Mouse (Mus musculus) E14TG2a.4 (cell line): Measurements from ENCODE around the gene Itm2b.

Source experiments
- H3K27me3 ChIP-seq: 2 replicates; pipeline ENCODE4 v1.6.1; 2014; ENCODE audit warnings: low read length, control low read depth; ENCODE audit not compliant: insufficient read depth
- H3K36me3 ChIP-seq: 2 replicates; pipeline ENCODE4 v1.6.1; 2014; ENCODE audit warnings: low read length, control low read depth; ENCODE audit not compliant: insufficient read depth
- H3K4me1 ChIP-seq: replicated peaks from 2 replicates; pipeline ENCODE4 v1.6.1; 2014; ENCODE audit warnings: low read depth, low read length, control low read depth
- H3K4me3 ChIP-seq: replicated peaks from 2 replicates; pipeline ENCODE4 v1.5.1; 2014; ENCODE audit warnings: mild to moderate bottlenecking, low read length
- H3K9me3 ChIP-seq: 2 replicates; pipeline ENCODE4 v1.6.1; 2014; ENCODE audit warnings: low read length, control low read depth
- CTCF ChIP-seq: conservative IDR thresholded peaks from 2 replicates; pipeline ENCODE4 v1.5.1; 2014; ENCODE audit warnings: low read length
- NANOG ChIP-seq: IDR thresholded peaks from 2 replicates; pipeline ENCODE4 v1.6.1; 2014; ENCODE audit warnings: borderline replicate concordance, low read length, mixed read lengths
- POU5F1 ChIP-seq: IDR thresholded peaks from 2 replicates; pipeline ENCODE4 v1.6.1; 2014; ENCODE audit warnings: low read length, borderline replicate concordance

The Itm2b gene

GRCm38 (mm10) chr14:73370078-73370670 lies 14.9 kb downstream of the Itm2b start:
- TF ChIP-seq POU5F1, result no peak
- TF ChIP-seq NANOG, result no peak
- TF ChIP-seq CTCF, result no peak
- H3K4me3 ChIP-seq, result no peak overlapping the region
- peaks cover 40% of the 10 kb centered on the region for H3K36me3 ChIP-seq
- no peaks in the 10 kb centered on the region for H3K9me3 ChIP-seq
- H3K27me3 ChIP-seq, result no peaks in the 10 kb centered on the region
- H3K4me1 ChIP-seq, result peaks cover 4% of the 10 kb centered on the region

DNA sequence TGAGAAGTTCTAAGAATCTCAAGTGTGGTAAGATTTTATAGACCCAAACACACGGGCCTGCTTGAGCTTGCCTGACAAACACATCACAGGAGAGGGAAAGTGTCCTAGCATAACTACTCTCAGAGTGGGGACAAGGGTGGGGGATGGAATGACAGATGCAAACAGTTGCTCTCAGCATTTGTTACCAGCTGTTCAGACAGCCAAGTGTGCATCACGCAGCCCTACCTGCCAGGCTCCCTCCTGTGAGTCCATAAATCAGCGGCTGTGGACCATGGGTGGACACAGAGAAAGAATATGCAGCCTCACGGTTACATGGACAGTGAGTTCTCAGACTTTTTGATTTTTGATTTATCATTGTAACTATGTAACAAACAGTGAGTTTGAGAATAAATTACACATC lies 15.5 kb downstream of the Itm2b start:
- TF ChIP-seq CTCF, result no peak
- TF ChIP-seq NANOG, result no peak
- no peak for TF ChIP-seq POU5F1
- no peaks in the 10 kb centered on the region for H3K27me3 ChIP-seq
- no peak overlapping the region for H3K4me3 ChIP-seq
- peaks cover 4% of the 10 kb centered on the region for H3K4me1 ChIP-seq
- H3K9me3 ChIP-seq, result no peaks in the 10 kb centered on the region
- H3K36me3 ChIP-seq, result peaks cover 42% of the 10 kb centered on the region

DNA sequence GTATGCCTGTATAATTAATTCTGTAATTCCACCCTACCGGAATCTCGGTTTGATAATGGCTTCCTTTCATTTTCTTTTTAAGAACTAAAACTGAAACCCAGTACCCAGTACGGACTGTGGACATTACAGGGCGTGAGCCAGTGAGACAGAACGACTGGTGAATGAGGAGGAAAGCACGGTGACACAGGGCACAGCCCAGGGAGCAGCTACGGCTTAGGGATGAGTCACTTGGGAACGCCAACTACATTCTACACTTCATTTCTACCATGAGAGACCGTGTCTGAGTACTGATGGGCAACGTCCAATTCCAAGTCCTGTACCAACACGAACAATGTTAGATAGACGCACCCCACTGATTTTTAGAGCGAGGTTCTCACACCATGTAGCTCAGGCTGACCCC lies 16.1 kb downstream of the Itm2b start:
- Histone ChIP-seq H3K9me3 (no peaks in the 10 kb centered on the region), H3K36me3 (peaks cover 49% of the 10 kb centered on the region), H3K4me1 (peaks cover 4% of the 10 kb centered on the region), H3K27me3 (no peaks in the 10 kb centered on the region), H3K4me3 (no peak overlapping the region)
- TF ChIP-seq CTCF (no peak), NANOG (no peak)

- no peak overlapping the region for H3K4me3 ChIP-seq
- peaks cover 4% of the 10 kb centered on the region for H3K4me1 ChIP-seq
- TF ChIP-seq POU5F1, result no peak
- TF ChIP-seq CTCF, result no peak
- H3K36me3 ChIP-seq, result peaks cover 57% of the 10 kb centered on the region
- H3K9me3 ChIP-seq, result no peaks in the 10 kb centered on the region
- H3K27me3 ChIP-seq, result no peaks in the 10 kb centered on the region
Measured at GRCm38 (mm10) chr14:73368221-73368620, 16.9 kb downstream of the Itm2b start.

- no peaks in the 10 kb centered on the region for H3K9me3 ChIP-seq
- H3K4me3 ChIP-seq, result no peak overlapping the region
- no peak for TF ChIP-seq CTCF
- TF ChIP-seq NANOG, result no peak
- no peak for TF ChIP-seq POU5F1
- H3K27me3 ChIP-seq, result no peaks in the 10 kb centered on the region
- H3K4me1 ChIP-seq, result no peaks in the 10 kb centered on the region
- H3K36me3 ChIP-seq, result peaks cover 73% of the 10 kb centered on the region
Measured at GRCm38 (mm10) chr14:73366278-73366677, 18.8 kb downstream of the Itm2b start.

DNA sequence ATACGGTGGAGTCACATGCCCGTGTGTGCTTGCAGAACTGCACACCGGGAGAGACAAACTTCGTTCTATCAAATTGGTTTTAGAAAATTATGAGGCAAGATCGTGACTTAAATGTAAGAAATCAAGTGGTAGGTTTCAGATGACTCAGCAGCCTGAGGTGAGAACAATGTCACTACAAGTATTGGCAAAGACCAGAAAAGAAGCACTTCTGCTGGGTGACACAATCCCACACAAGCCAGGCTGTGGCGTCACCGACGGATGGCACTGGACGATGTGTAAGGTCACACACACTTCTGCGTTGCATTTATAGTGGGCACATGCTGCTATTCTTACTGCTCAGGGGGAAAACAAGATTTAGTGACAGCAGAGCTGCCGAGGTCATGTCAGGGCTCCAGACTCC lies 21.3 kb downstream of the Itm2b start:
- TF ChIP-seq POU5F1, result no peak
- no peak for TF ChIP-seq CTCF
- TF ChIP-seq NANOG, result no peak
- Histone ChIP-seq H3K36me3 (peaks cover 74% of the 10 kb centered on the region), H3K4me1 (peaks cover 16% of the 10 kb centered on the region), H3K27me3 (no peaks in the 10 kb centered on the region), H3K9me3 (no peaks in the 10 kb centered on the region), H3K4me3 (no peak overlapping the region)

- no peak overlapping the region for H3K4me3 ChIP-seq
- H3K27me3 ChIP-seq, result no peaks in the 10 kb centered on the region
- peaks cover 5% of the 10 kb centered on the region; the same call in 1 of the 2 replicates for H3K9me3 ChIP-seq
- H3K36me3 ChIP-seq, result peaks cover 12% of the 10 kb centered on the region
- TF ChIP-seq NANOG (no peak), CTCF (no peak), POU5F1 (no peak)
- peaks cover 1% of the 10 kb centered on the region for H3K4me1 ChIP-seq
Measured at GRCm38 (mm10) chr14:73354700-73355099, 30.4 kb downstream of the Itm2b start.

GRCm38 (mm10) chr14:73351118-73351517 lies 34.0 kb downstream of the Itm2b start:
- peaks cover 4% of the 10 kb centered on the region; the same call in 1 of the 2 replicates for H3K4me1 ChIP-seq
- TF ChIP-seq NANOG (no peak), CTCF (no peak), POU5F1 (no peak)
- no peaks in the 10 kb centered on the region for H3K9me3 ChIP-seq
- no peak overlapping the region for H3K4me3 ChIP-seq
- no peaks in the 10 kb centered on the region for H3K27me3 ChIP-seq
- H3K36me3 ChIP-seq, result no peaks in the 10 kb centered on the region

GRCm38 (mm10) chr14:73350029-73350428 lies 35.1 kb downstream of the Itm2b start:
- H3K4me1 ChIP-seq, result peaks cover 4% of the 10 kb centered on the region; the same call in 1 of the 2 replicates
- no peaks in the 10 kb centered on the region for H3K9me3 ChIP-seq
- H3K36me3 ChIP-seq, result no peaks in the 10 kb centered on the region
- H3K27me3 ChIP-seq, result no peaks in the 10 kb centered on the region
- TF ChIP-seq NANOG (no peak), CTCF (no peak), POU5F1 (no peak)
- H3K4me3 ChIP-seq, result no peak overlapping the region
